Mouse (Mus musculus) lung, adult 2 months (tissue): ENCODE measurements at regions not wholly inside any gene's neighbourhood (a gene's known extent, or its start where the extent isn't known, plus 50 kb on each side); places are given as distances from the start of the nearest gene placed in this dataset.
"Not testable (repeated sequence)": the region's sequence is repeated elsewhere in the genome, so short reads cannot be mapped to it uniquely, and the experiment has no call there.

Experiments used
- DNase-seq: peaks from one replicate; pipeline ENCODE4 v3.0.0; 2022
- H3K4me1 ChIP-seq: fragments of 200-500 bp; 2 replicates; pipeline ENCODE4 v1.6.1; 2011; ENCODE audit warnings: low read length; ENCODE audit not compliant: control insufficient read depth, insufficient read depth
- H3K4me3 ChIP-seq: fragments of 200-500 bp; replicated peaks from 2 replicates; pipeline ENCODE3; 2011; ENCODE audit warnings: low read depth, mild to moderate bottlenecking, control low read depth, low read length; ENCODE audit errors: extremely low read depth
- CTCF ChIP-seq: fragments of 200-500 bp; IDR thresholded peaks from 2 replicates; pipeline ENCODE4 v1.5.1; 2011; ENCODE audit warnings: mild to moderate bottlenecking, low read length, control low read depth; ENCODE audit not compliant: insufficient read depth
- POLR2A ChIP-seq: fragments of 200-500 bp; IDR thresholded peaks from 2 replicates; pipeline ENCODE4 v1.6.1; 2011; ENCODE audit warnings: low read depth, mild to moderate bottlenecking, control low read depth, low read length, borderline replicate concordance; ENCODE audit errors: extremely low read depth
- WGBS: fragments of 180-500 bp; shearing (Covaris S2); methylation state at CpG from one replicate; pipeline ENCODE4 v1.1.7; 2018; 5-methylcytosine and 5-hydroxymethylcytosine counted together

DNA sequence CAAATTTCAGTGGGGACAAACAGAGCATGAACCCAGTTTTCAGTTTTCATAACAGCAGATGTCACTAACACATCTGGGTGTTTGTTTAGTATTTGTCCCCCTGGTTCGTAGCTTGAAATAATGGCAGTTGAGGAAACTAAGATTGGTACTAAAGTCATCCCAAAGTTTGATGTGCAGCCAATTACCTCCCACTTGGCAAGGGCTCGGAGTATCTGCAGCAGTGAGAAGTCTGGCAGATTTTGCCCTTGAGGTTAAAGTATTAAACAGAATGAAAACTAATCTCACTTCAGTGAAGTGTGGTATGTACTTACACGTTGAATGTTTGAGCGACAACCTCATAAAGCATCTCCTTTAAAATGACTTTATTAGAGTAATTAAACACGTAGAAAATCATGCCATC lies 264.5 kb upstream of the AI593442 start:
- 48% methylated on average over 5 of the region's 5 CpGs for WGBS
- no peak for DNase-seq
- Histone ChIP-seq H3K4me1 (peaks cover 8% of the 10 kb centered on the region), H3K4me3 (no peak overlapping the region)
- TF ChIP-seq POLR2A: no peak

DNA sequence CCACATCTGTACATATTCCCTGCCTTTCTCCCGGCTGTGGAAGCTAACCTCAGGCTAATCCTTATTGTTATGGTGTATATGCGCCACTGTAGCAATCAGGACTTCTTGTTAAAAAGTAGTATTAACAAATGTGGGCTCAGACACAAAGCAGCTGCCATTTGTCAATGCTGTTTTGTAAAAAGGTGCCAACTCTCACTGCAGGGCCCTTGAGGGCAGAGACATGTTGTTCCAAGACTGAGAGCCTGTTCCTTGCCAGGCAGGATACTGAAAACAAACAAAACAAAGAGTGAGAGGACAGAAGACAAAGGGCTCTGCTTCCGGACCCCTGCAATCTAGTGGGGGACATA lies 262.0 kb upstream of the AI593442 start:
- 26% methylated on average over 3 of the region's 3 CpGs for WGBS
- DNase-seq: peak; percentile 6
- TF ChIP-seq CTCF: no peak
- no peak for TF ChIP-seq POLR2A
- no peak overlapping the region for H3K4me3 ChIP-seq
- peaks cover 8% of the 10 kb centered on the region for H3K4me1 ChIP-seq

- TF ChIP-seq CTCF (no peak), POLR2A (no peak)
- H3K4me1 ChIP-seq: peaks cover 8% of the 10 kb centered on the region
- peak; percentile 8 for DNase-seq
- no peak overlapping the region for H3K4me3 ChIP-seq
- 24% methylated on average over 11 of the region's 11 CpGs for WGBS
Measured at GRCm38 (mm10) chr9:52940964-52941636, 261.5 kb upstream of the AI593442 start.

- no peak for DNase-seq
- WGBS: 60% methylated on average over 6 of the region's 6 CpGs
- Histone ChIP-seq H3K4me1 (no peaks in the 10 kb centered on the region), H3K4me3 (no peak overlapping the region)
- no peak for TF ChIP-seq POLR2A
- TF ChIP-seq CTCF: no peak
Measured at GRCm38 (mm10) chr9:52935082-52935481, 255.5 kb upstream of the AI593442 start.

GRCm38 (mm10) chr9:52917516-52917915 lies 237.9 kb upstream of the AI593442 start:
- no peak for DNase-seq
- Histone ChIP-seq H3K4me1 (no peaks in the 10 kb centered on the region), H3K4me3 (no peak overlapping the region)
- no peak for TF ChIP-seq POLR2A
- no peak for TF ChIP-seq CTCF
- WGBS: 68% methylated on average over 4 of the region's 4 CpGs

- not testable (repeated sequence) for H3K4me3 ChIP-seq, H3K4me1 ChIP-seq, DNase-seq
- no CpG with 5 or more reads among the region's 2 CpGs for WGBS
Measured at GRCm38 (mm10) chr9:52888653-52889052, 209.1 kb upstream of the AI593442 start.

- DNase-seq, H3K4me1 ChIP-seq, H3K4me3 ChIP-seq: not testable (repeated sequence)
- no CpG with 5 or more reads among the region's 3 CpGs for WGBS
Measured at GRCm38 (mm10) chr9:52887997-52888396, 208.4 kb upstream of the AI593442 start.

- H3K4me3 ChIP-seq: no peak overlapping the region
- 69% methylated on average over 1 of the region's 1 CpGs for WGBS
- no peaks in the 10 kb centered on the region for H3K4me1 ChIP-seq
- TF ChIP-seq POLR2A (no peak), CTCF (no peak)
- no peak for DNase-seq
Measured at GRCm38 (mm10) chr9:52867236-52867635, 187.7 kb upstream of the AI593442 start.

GRCm38 (mm10) chr9:52860327-52860726 lies 180.7 kb upstream of the AI593442 start:
- no peak for DNase-seq
- WGBS: 77% methylated on average over 4 of the region's 4 CpGs
- Histone ChIP-seq H3K4me3 (no peak overlapping the region), H3K4me1 (no peaks in the 10 kb centered on the region)
- TF ChIP-seq CTCF: no peak
- TF ChIP-seq POLR2A: no peak

DNA sequence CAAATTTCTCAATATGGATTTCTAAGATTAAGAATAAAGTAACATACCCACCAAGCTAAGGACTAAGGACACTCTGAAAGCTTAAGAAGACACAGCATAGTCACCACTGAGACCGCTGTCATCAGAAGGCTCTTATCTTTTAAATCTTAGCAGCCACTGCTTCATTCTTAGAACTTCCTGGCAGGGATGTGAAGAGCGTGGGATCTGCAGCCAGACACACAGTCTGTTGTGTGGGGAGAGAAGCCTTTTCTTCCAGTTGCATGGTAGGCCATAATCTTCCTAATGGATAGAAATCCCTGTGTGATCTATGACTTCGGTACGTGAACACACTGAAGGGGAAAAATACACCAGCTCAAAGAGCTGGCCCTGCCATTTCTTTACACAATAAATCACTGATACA lies 178.8 kb upstream of the AI593442 start:
- no peak overlapping the region for H3K4me3 ChIP-seq
- no peak for DNase-seq
- 66% methylated on average over 4 of the region's 4 CpGs for WGBS
- TF ChIP-seq CTCF (no peak), POLR2A (no peak)
- H3K4me1 ChIP-seq: no peaks in the 10 kb centered on the region

DNA sequence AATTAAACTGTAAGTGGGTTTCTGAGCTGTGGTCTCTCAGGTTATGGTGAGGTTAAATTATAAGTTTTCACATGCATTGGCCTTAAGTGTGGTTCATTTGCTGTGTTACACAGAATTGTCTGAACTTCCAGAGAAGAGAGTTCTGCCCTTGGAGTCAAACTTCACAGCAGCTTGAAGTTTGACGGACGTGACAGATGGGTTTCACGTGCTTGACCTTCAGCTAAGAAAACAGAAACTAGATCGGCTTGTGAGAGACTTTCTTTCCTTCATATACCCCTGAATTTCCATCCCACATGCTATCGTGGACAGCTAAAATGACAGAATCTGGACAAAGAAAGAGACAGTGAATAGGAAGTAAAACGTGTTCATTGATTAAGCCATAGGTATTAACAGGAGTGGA lies 173.8 kb upstream of the AI593442 start:
- no peak for DNase-seq
- Histone ChIP-seq H3K4me1 (no peaks in the 10 kb centered on the region), H3K4me3 (no peak overlapping the region)
- no peak for TF ChIP-seq POLR2A
- no peak for TF ChIP-seq CTCF
- WGBS: 52% methylated on average over 6 of the region's 6 CpGs
